Mouse (Mus musculus) T-helper 1 cell (primary cell): ENCODE data around the gene Zdhhc22.

Source experiments
- in situ Hi-C: fragments of 300-600 bp; cut with MboI, MseI; formaldehyde crosslinking; loops from one replicate; pipeline ENCODE4 v1.15.1; 2025; ENCODE audit warnings: high pct_unique_total_duplicates

Gene Zdhhc22

DNA sequence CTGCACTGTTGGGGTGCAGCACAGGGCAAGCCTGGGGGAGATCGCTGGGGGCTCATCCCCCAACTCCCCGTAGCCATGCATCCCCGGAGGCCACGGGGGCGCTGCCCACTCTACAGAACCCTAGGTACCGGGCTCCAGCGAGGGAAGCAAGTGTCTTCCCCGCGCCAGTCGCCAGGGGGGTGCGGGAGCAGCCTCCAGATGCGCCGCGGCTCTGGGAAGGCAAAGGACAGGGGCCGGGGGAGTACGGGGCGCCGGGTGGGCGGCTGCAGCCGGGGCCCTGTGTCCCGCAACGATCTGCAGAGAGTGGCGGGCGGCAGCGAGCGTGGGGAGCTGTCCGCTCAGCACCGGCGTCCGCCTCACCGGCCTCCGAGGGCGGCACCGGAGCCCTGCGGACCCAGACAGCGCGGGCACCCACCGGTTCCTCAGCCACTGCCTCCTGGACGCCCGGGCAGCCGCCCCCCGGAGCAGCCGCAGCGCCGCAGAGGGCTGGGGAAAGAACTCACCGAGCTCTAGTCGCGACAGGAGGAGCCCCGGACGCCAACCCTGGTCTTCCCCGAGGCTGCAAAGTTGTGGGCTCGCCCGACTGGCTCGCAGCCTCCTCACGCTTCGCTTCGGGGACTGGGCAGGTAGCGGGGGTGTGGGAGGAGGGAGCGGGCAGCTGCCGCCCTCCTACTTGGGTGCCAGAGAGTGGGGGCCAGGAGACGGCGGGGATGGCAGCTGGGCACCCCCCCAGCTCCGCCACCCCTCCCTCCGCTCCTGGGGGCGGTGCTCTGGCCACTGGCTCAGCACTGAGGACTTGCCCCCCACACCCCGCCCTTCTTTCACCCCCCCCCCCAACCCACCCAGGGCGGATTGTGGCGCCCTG lies at the start of gene Zdhhc22:
Gene Zdhhc22 (minus strand): TSS at position 541 of the 865 bp plus-strand sequence.
- in situ Hi-C loops, result no loop called here

DNA sequence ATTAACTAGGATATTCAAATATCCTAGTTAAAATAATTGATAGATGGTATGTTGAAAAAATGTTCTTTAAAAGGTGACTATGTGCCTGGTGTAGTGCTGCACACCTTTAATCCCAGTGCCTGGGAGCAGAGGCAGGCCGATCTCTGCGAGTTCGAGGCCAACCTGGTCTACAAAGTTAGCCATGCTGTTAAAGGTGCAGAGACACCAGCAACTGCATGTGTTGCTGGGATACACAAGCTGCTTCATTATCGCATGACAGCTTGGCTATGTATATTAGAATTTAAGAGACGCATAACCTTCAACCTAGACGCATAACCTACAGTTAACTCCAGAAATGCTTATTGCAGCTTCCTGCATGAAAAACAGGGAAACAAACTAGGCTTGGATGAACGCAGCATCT lies 46.4 kb upstream of the Zdhhc22 start:
- in situ Hi-C loops, result no loop called here

DNA sequence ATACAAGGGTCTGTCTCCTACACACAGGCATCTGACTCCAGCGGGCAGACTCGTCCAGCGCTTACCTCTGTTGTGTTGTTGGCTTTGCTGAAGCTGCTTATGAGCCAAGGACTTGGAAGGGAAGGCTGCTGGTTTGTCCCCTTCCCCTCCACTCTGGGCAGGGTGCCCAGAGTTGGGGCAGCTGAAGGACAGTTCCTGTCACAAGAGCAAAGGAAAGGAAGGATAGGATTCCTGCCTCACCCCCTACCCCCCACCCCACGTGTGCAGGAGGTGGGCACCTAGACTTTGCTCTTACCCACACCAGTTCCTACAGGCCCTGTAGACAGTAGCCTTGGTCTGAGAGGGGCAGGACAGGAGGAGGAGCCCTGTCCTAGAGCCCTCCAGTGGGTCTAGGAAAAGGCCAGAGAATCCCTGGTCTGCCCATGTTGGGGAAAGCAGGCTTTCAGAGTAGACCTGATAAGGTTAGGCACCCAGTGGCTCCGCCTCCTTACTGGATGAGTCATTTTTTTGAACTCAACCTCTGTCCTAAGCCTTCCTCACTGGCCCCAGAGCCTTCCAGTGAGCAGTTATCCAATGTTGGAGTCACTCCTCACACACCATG lies 41.0 kb upstream of the Zdhhc22 start:
- in situ Hi-C loops, result no loop called here

DNA sequence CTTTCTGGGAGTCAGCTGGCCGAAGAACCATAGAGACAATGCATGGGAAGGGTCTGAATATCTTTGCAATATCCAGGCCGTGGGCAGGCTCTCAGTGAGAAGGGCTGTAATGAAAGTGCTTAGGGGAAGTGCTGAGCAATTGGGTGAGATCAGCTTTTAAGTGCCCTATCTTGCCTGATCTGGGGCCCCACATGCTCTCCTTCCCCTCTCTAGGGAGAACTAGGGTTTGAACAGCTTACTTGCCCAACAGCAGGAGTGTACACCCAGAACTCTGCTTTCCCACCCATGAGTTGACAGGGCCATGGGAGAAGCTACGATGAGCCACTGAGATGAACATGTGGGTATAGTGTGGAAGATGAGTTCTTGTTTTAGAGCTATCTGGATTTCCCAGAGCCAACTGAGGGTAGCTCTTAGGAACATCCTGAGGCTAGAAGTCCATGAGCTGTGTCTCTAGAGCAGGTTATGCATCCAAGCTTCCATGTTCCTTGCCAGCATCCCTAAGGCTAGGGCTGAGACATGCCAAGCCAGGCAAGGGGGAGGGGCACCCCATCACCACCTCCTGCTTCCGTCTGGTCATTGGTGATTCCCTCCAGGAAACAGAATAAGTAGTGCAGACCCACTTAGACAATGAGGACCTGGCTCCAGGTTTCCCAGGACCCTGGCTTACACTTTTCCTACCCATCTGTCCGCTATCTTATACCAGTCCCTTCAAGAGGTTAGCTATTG lies 39.2 kb upstream of the Zdhhc22 start:
- in situ Hi-C loops, result no loop called here

DNA sequence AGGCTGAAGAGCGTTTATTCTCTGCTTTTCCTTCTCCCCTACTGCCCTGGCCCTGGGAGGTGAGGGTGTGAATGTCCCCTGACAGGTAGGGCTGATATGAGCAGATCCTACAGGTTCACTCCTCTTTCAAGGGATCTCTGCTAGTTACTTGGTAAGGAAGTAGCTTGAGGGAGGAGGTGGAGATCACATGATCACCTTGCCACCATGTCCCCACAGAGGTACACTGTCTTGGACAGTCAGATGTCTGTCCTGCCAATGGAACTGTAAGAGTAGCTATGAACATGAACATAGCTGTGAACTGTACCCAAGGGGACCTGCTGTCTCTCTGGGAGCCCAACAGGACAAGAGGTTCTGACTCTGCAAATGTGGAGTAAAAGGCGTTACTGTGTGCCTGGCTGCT lies 37.8 kb upstream of the Zdhhc22 start:
- in situ Hi-C loops, result no loop called here

DNA sequence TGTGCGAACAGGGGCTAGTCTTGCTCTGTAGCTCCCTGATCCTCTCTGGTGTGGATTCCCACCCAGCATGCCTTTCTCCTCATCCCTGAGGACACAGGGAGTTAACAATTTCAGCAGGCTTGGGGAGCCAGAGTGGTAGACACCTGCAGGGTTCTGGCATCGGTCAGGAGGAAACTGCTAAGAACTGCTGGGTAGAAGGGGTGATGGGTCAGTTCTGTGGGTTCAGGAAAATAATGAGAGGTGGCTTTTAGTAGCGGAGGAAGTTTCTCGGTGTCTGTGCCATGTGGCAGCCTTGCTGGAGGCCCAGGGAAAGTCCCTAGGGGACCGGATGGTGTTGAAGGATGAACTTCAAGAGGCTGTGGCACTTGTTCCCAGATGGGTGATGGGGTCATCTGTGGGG lies 37.2 kb upstream of the Zdhhc22 start:
- in situ Hi-C loops, result no loop called here

DNA sequence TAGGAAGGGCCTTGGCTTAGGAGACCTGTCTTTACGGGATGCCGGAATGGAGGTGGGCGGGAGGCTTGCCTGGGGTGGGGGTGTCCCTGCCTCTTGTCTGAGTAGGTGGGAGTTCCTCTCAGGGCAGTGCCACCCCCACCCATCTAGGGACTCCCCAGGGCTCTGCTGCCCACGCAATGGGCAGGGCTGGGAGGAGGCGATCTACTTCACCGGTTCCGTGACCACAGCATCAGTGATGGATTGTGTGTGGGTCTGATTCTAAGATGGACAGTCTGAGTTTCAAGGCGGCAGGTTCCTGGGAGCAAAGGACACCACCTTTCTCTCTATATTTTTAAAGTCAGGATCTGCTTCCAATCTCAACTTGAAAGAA lies 36.6 kb upstream of the Zdhhc22 start:
- in situ Hi-C loops, result no loop called here

DNA sequence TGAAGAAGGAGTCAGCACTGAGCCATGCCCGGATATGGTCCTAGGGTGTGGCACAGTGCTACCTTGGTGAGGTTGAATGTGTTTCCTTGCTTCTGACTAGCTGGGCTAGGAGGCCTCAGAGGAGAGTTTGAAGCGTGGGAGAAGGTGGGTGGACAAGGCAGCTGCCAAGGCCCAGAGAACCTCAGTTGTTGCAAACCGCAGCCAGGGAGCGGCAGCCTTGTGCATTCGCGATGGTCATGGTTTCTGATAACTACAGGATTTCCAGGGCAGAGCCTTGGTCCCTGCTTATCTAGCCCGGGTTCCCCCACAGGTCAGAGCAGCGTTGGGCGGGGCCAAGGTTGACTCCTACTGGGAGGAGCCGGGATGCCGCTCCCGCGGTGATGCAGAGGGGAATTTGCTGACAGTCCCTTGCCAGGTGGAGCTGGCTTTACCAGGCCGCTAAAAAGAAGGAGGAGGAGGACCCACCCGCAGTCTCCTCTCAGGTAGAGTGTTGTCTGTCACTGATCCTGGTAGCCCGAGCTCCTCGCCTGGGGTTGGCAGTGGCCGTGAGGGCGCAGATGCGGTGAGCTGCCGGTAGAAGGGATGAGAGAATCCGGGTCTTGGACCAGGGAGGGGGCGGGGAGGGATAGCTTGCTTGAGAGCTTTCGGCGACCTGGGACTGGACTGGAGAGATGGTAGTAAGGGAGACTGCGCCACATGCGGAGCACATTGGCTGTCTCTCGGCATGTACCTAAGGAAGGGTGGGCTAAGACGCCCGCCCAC lies 36.1 kb upstream of the Zdhhc22 start:
- in situ Hi-C loops, result no loop called here

DNA sequence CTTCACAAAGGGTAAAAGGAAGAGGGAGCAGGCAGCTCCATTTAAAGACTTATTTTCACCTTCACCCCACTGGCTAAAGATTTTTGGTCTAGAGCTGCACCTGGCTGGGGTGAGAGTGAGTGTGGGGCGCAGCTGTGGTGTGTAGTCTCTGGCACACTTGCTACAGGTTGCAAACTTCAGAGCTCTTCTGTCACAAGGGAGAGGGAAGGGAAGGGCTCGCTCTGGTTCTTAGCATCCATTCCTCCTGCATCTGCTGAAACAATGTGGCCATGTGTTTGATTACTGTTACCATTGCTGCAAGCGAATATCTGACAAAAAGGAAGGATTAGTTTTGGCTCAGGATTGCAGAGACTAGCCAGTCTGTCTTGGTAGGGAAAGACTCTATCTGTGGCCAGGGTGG lies 33.2 kb upstream of the Zdhhc22 start:
- in situ Hi-C loops, result no loop called here

DNA sequence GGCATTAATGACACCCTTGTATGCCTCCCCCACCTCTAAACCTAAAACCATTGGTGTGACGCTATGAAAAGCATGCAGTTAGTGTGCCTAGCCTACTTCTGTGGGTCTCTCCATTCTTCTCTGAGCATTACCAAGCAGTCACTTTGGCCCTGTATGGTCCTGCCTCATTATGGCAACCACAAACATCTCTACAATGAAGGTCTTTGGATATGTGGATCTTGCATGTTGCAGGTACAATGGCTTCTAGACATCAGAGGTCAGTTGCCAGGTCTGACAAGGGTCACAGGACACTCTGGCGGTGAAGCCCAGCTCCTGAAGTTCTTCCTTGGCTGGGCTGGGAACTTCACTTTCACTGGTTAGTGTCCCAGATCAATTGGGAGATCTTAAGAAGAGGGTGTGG lies 31.8 kb upstream of the Zdhhc22 start:
- in situ Hi-C loops, result no loop called here

DNA sequence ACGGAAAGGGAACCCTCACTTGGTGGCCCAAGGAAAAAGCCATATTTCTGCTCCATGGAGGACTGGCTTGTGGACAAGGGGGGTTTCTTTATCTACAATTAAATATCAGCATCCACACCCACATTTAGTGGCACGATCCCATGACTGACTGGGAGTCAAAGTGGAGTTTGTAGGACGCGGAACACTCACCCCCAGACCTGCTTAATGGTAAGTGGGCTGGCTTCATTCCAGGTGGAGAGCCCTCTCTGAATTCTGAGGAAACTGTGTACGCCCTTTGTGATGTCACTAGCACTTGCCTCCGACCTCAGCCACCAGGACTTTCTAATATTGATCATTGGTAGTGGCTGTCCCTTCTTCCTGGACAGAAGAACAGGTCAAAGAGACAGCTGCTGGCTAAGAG lies 30.8 kb upstream of the Zdhhc22 start, which contains the start of gene Tmem63c:
Gene Tmem63c (plus strand): TSS at position 301 of the 400 bp plus-strand sequence.
- in situ Hi-C loops, result no loop called here

DNA sequence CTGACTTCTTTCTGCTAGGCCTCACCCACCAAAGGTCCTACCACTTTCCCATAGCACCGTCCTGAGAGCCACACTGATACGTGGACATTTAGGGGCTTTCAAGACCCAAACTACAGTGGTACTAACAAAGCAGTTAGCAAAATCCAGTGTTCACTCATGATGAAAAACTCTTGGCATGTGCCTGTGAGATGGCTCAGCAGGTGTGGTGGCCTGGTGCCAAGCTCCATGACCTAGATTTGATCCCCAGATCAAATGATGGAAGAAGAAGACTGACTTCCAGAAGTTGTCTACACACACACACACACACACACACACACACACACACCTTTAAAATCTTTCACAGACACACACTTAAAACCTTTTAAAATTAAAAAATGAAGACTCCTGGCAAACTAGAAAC lies 28.5 kb upstream of the Zdhhc22 start:
- in situ Hi-C loops, result no loop called here

DNA sequence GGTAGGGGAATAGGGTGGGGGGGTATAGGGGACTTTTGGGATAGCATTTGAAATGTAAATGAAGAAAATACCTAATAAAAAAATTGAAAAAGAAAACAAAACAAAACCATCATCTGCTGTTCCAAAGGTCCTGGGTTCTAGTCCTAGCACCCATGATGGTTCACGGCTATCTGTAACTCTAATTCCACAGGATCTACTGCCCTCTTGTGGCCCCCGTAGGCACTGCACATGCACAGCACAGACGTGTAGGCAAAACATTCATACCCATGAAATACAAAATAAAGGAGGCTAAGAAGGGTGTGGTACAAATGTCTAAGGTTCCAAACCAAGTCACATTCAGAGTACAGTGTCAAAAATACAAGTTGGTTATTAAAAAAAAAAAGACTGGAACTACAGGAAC lies 26.8 kb upstream of the Zdhhc22 start:
- in situ Hi-C loops, result no loop called here

DNA sequence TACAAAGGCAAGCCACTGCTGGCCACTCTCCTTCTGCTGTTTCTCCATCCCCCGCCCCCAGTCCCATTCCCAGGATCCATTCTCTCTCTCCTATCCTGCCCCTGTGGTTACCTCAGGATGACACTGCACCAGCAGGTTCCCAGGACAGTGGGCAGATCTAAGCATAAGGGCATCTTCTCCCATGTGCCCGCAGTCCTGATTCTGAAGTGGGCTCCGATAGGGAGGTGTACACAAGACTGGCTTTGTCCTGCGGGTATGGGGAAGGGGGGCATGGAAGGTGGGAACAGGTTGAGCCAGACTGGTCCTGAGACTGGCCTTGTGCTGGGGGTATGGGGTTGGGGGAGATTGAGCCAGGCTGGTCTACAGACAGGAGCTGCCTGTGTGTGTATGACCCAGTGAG lies 14.4 kb upstream of the Zdhhc22 start:
- in situ Hi-C loops, result no loop called here

DNA sequence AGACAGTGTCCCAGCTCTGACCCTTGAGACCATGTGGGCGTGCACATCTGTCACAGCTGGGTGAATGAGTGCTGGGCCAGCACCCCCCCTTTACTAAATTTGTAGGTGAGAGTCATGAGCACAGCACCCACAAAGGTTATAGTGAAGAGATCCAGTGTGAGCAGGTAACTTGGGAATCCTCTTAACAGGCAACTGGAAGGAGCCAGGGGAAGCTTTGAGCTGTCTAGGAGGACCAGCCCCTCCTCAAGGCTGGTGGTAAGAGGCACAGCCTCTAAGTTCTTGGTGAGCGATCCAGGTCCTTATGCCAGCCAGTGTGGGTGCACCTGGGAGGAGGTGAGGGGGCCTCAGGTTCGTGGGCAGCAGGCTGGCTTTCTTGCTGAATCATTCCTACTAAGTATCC lies 13.4 kb upstream of the Zdhhc22 start:
- in situ Hi-C loops, result no loop called here

DNA sequence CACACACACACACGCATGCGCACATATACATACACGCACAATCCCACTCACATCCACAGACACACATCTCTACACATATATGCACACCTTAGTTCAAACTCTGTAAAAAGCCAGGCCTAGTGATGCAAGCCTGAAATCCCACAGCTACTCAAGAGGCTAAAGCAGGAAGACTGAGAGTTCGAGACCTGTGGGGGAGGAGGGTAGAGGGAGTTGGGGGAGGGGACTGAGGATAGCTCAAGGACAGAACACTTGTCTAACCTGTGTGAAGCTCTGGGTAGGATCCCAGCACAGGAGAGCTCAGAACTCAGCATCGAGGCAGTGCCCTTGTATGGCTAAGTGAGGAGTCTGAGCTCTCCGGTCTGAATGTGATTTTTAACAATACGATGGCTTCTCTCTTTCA lies 12.6 kb upstream of the Zdhhc22 start:
- in situ Hi-C loops, result no loop called here

DNA sequence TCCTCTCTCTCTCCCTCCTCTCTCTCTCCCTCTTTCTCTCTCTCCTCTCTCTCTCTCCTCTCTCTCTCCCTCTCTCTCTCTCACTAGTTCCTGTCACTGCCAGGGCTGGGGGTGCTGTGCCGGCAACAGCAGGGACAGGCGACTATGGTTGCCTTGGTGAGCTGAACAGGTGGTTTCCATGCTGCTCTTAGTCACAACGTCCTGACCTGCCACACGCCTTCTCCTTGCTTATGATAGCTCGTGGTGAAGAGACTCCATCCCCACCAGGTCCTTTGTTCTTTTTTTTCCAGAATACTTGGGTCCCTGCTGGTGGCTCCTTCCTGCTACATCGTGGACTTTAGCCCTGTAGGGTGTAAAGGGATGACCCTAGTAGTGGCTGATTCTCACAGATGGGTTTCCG lies 12.0 kb upstream of the Zdhhc22 start:
- in situ Hi-C loops, result no loop called here

DNA sequence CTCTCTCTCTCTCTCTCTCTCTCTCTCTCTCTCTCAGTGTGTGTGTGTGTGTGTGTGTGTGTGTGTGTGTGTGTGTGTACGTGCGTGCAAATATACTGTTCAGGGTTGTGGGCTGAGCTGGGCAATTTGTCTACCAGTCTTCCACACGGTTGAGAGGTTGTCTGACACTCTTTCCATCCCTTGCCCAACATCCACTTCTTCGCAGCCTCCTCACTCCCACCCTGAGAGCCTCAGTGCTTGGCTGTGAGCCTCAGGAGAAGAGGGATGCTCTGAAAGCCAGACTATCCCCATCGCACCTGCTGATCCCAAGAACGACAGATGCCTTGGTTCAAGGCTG lies 10.6 kb upstream of the Zdhhc22 start:
- in situ Hi-C loops, result no loop called here

DNA sequence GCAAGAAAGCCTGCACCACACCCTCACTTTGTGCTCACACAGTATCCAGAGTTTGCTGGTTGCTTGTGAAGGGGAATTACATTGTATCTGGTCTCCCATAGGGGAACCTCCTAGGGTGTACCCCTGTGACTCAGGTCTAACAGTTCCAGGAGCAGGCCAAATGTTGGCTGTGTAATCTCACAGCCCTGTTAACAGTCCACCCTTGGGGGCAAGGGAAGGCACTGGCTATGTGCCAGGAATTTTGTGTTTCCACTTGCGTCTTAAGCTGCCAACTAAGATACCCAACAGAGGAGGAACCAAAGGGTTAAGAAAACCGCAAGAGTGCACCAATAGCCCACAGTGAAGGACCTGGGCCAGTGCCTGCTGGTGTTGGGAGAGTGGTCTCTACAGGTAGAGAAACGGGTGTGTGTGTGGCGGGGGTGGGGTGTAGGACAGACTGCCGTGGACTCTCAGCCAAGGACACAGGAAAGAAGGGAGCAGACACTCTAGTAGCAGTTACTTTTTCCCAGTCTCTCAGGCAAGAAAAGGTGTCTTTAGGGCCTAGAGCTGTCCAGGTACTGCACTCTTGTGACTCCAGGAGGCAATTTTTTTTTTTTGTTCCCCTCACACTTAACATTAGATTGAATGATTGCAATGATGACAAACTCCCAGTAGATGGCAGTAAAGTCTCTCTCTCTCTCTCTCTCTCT lies 10.1 kb upstream of the Zdhhc22 start:
- in situ Hi-C loops, result no loop called here

DNA sequence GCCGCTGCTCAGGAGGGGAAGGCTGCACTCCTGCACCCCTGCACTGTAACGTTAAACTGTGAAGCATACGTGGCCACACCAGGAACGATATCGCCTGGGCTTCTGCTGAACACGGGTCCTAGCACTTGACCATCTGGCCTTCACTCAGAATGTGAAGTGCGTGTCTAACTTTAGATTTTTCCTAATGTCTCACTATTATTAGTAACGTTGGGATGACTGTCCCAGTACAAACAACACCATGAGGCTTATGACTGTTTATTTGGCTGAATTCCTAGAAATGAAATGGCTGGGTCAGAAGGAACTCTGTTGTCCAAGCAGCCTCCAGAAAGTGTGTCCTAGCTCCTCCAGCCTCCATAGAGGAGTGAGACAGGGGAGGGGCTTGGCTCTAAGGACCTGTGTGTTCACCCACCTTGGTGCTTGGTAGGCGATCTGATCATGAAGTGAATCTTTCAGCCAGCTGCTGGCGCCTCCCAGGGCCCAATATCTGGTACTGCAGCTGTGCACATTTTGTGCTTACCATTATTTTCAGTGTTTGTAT lies 9.1 kb upstream of the Zdhhc22 start:
- in situ Hi-C loops, result no loop called here

DNA sequence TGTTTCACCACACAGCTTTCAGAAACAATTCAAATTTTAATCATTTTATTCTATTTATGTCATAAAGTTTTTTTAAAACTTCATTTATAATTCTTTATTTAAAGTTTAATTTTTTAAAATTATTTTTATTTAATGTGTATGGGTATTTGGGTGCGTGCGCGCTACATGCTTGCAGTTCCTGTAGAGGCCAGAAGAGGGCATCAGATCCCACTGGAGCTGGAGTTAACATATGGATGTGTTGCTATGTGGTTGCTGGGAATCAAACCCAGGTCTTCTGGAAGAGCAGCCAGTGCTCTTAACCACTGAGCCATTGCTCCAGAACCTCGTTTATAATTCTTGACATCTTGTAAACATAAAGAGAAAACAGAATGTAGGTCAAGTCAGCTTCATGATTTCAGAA lies 8.5 kb upstream of the Zdhhc22 start:
- in situ Hi-C loops, result no loop called here
